ENCODE assay signal across 9 mouse cellular contexts in the genomic region with DNA sequence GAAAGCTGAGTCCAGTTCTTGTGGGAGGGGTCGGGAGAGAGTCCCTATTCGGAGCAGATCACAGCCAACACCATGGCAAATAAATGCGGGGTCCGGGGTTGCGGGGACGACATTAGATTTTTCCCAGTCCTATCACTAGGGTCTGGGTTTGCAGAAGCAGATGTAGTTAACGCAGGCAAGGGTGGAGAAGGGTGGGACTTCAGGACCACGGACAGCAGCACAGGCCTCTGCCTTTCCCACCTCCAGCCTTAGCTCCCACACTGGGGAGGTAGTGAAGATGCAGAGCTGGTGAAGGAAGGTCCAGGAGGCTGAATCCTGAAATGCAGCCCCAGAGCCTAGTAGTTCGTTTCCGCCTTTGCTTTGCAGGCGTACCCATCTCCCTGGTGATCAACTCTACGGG. TPM values are rescaled to one million over a fixed set of nuclear protein-coding genes. Genes with fewer than 3 reads are reported as not detected.
DNase-seq lines count a peak whose midpoint lies in the region; ATAC-seq and TF ChIP-seq lines count a peak whose summit lies in the region.
"Had no signal": no experiment of that assay in that cellular context is flagged by ENCODE, and none has a peak within 500 bp of the region (broad histone marks: within the 10 kb centered on the region; RNA-seq: fewer than 3 reads in every experiment).

No protein-coding gene starts in this region.

- DNase-seq in gastrocnemius, adult 2 months = peak; percentile 34
- DNase-seq in gastrocnemius, postnatal 25 days = no peak
- peak; percentile 29 for DNase-seq in 416B (ENCODE audit: low read depth)
- peak; percentile 46 for DNase-seq in c-Kit-positive CD71-negative TER-119-negative erythroid progenitor cells, embryonic 14.5 days (ENCODE audit: low read depth)
- DNase-seq in liver, embryonic 13.5 days = peak; percentile 7
- peak; percentile 21 for DNase-seq in thymus, postnatal 25 days
- no peak for DNase-seq in layer of hippocampus, postnatal 10 days (ENCODE audit: low spot score in 2 of 2)
- no peak for DNase-seq in right cerebral cortex, postnatal 25 days

- no peak overlapping the region for H3K4me2 ChIP-seq in liver, embryonic 13.5 days
- H3K4me2 ChIP-seq: heart, embryonic 15.5 days had no signal

- no peak overlapping the region for H3K27ac ChIP-seq in gastrocnemius, adult 2 months
- no peak overlapping the region for H3K27ac ChIP-seq in liver, embryonic 13.5 days
- H3K27ac ChIP-seq: heart, embryonic 15.5 days had no signal

- no peak overlapping the region for H3K4me3 ChIP-seq in gastrocnemius, adult 2 months
- H3K4me3 ChIP-seq in liver, embryonic 13.5 days (replicated peaks) = no peak overlapping the region
- H3K4me3 ChIP-seq: heart, embryonic 15.5 days had no signal

- TF ChIP-seq CTCF in gastrocnemius, adult 2 months (IDR thresholded peaks at IDR 0.05) = no peak

- H3K4me1 ChIP-seq in liver, embryonic 13.5 days (replicated peaks) = no peaks in the 10 kb centered on the region

- WGBS in liver, embryonic 13.5 days (ENCODE audit: insufficient replicate concordance) = 31% methylated on average over 12 of the region's 12 CpGs

- H3K27me3 ChIP-seq in liver, embryonic 13.5 days = no peaks in the 10 kb centered on the region

- no peaks in the 10 kb centered on the region for H3K9me3 ChIP-seq in liver, embryonic 13.5 days (replicated peaks)
- H3K9me3 ChIP-seq: heart, embryonic 15.5 days had no signal

- ATAC-seq in liver, embryonic 13.5 days (ENCODE audit: low read depth) = no peak

- intact Hi-C loops in gastrocnemius, adult 2 months (cut with DNase I) = no loop called here

- H3K9ac ChIP-seq in liver, embryonic 13.5 days = no peak overlapping the region
- H3K9ac ChIP-seq: heart, embryonic 15.5 days had no signal

- no peaks in the 10 kb centered on the region for H3K36me3 ChIP-seq in liver, embryonic 13.5 days
- H3K36me3 ChIP-seq: heart, embryonic 15.5 days had no signal

RNA-seq across cellular contexts. Expression of gene Hmcn2, which starts 31.9 kb away (rescaled TPM):
- total RNA-seq in gastrocnemius, adult 2 months (2021) = 10 to 100 TPM; 21.6 to 36.8 TPM
- total RNA-seq in gastrocnemius, postnatal 25 days (2021) = 10 to 100 TPM; 33.0 to 38.1 TPM
- polyA plus RNA-seq in liver, embryonic 13.5 days (2015; fragmentation: Nextera tagmentation; extraction: Ambion mirVana) = 0.23 and 0.25 TPM in 2 replicates
- under 1 TPM; 0.27 to 0.56 TPM for total RNA-seq in layer of hippocampus, postnatal 10 days (2021)

Comparison
In these comparisons a context has a peak if more than half of its experiments do, and no peak if none do; other contexts are left out.
1. DNase-seq: peak in gastrocnemius, adult 2 months (single experiment), 416B (single experiment), c-Kit-positive CD71-negative TER-119-negative erythroid progenitor cells, embryonic 14.5 days (single experiment), liver, embryonic 13.5 days (single experiment) and thymus, postnatal 25 days (single experiment); none in gastrocnemius, postnatal 25 days (single experiment), layer of hippocampus, postnatal 10 days (0 of 2) and right cerebral cortex, postnatal 25 days (single experiment).
2. RNA of gene Hmcn2, which starts 31.9 kb away (total RNA-seq): 33.0 to 38.1 TPM in gastrocnemius, postnatal 25 days and 21.6 to 36.8 TPM in gastrocnemius, adult 2 months; 0.27 to 0.56 TPM in layer of hippocampus, postnatal 10 days; every median in the first group is over 10 times any median in the second.